Mouse (Mus musculus) neural tube, embryonic 15.5 days (tissue): ENCODE results near the gene Bach1. TPM values are rescaled to one million over a fixed set of nuclear protein-coding genes. Genes with fewer than 3 reads are reported as not detected.
"Not testable (repeated sequence)": the region's sequence is repeated elsewhere in the genome, so short reads cannot be mapped to it uniquely, and the experiment has no call there.

Source experiments
- ATAC-seq: fragments of 200-750 bp; cut with Nextera tagmentation; 2 replicates; pipeline ENCODE4 v1.8.0; 2017; ENCODE audit warnings: mild to moderate bottlenecking, moderate TSS enrichment, moderate library complexity; ENCODE audit not compliant: low FRiP score
- H3K27ac ChIP-seq: fragments of 300-500 bp; sonication (generic); replicated peaks from 2 replicates; pipeline ENCODE4 v1.5.1; 2015; ENCODE audit warnings: mild to moderate bottlenecking, inconsistent platforms
- H3K27me3 ChIP-seq: fragments of 300-500 bp; sonication (generic); replicated peaks from 2 replicates; pipeline ENCODE4 v1.6.1; 2015; ENCODE audit warnings: inconsistent platforms
- H3K36me3 ChIP-seq: fragments of 300-500 bp; sonication (generic); 2 replicates; pipeline ENCODE4 v1.6.1; 2015; ENCODE audit warnings: inconsistent platforms
- H3K4me1 ChIP-seq: fragments of 300-500 bp; sonication (generic); 2 replicates; pipeline ENCODE4 v1.6.1; 2015; ENCODE audit warnings: inconsistent platforms
- H3K4me2 ChIP-seq: fragments of 300-500 bp; sonication (generic); 2 replicates; pipeline ENCODE4 v1.6.1; 2015; ENCODE audit warnings: inconsistent platforms, mild to moderate bottlenecking, moderate library complexity
- H3K4me3 ChIP-seq: fragments of 300-500 bp; sonication (generic); replicated peaks from 2 replicates; pipeline ENCODE4 v1.5.1; 2015; ENCODE audit warnings: mild to moderate bottlenecking, inconsistent platforms
- H3K9ac ChIP-seq: fragments of 300-500 bp; sonication (generic); replicated peaks from 2 replicates; pipeline ENCODE4 v1.6.1; 2015; ENCODE audit warnings: mild to moderate bottlenecking, inconsistent platforms
- H3K9me3 ChIP-seq: fragments of 300-500 bp; sonication (generic); replicated peaks from 2 replicates; pipeline ENCODE4 v1.6.1; 2016; ENCODE audit warnings: inconsistent platforms
- whole genome bisulfite sequencing: fragments of 180-500 bp; shearing (Covaris S2); methylation state at CpG from one replicate; pipeline ENCODE4 v1.1.7; 2015; ENCODE audit warnings: mixed read lengths; 5-methylcytosine and 5-hydroxymethylcytosine counted together
- polyA plus RNA-seq: library from polyadenylated mRNA; unstranded; fragments of >200 nt; fragmentation: Nextera tagmentation; extraction: Ambion mirVana; gene quantifications from 2 replicates; pipeline ENCODE4 v1.2.1, GENCODE M21; 2015

The Bach1 gene
- polyA plus RNA-seq, 1 experiment from 2014 or later, result 15.7 TPM

- whole genome bisulfite sequencing, result 67% methylated on average over 3 of the region's 3 CpGs
- Histone ChIP-seq H3K27ac (no peak overlapping the region), H3K9me3 (no peaks in the 10 kb centered on the region), H3K27me3 (no peaks in the 10 kb centered on the region), H3K9ac (no peak overlapping the region), H3K4me1 (0 out of 2 replicates have a peak, but pooled peaks cover 4% of the 10 kb centered on the region), H3K4me3 (no peak overlapping the region), H3K36me3 (no peaks in the 10 kb centered on the region), H3K4me2 (no peak overlapping the region)
- ATAC-seq, result no peak
These were observed 16.9 kb upstream of the Bach1 start for GRCm38 (mm10) chr16:87681848-87682247.

- no peaks in the 10 kb centered on the region for H3K36me3 ChIP-seq
- H3K4me1 ChIP-seq, result 0 out of 2 replicates have a peak, but pooled peaks cover 4% of the 10 kb centered on the region
- H3K9me3 ChIP-seq, result no peaks in the 10 kb centered on the region
- H3K4me3 ChIP-seq, result no peak overlapping the region
- no peak overlapping the region for H3K27ac ChIP-seq
- ATAC-seq, result no peak
- no peak overlapping the region for H3K4me2 ChIP-seq
- no peak overlapping the region for H3K9ac ChIP-seq
- 93% methylated on average over 1 of the region's 1 CpGs for WGBS
- H3K27me3 ChIP-seq, result no peaks in the 10 kb centered on the region
These were observed 12.3 kb upstream of the Bach1 start for GRCm38 (mm10) chr16:87686458-87686857.

DNA sequence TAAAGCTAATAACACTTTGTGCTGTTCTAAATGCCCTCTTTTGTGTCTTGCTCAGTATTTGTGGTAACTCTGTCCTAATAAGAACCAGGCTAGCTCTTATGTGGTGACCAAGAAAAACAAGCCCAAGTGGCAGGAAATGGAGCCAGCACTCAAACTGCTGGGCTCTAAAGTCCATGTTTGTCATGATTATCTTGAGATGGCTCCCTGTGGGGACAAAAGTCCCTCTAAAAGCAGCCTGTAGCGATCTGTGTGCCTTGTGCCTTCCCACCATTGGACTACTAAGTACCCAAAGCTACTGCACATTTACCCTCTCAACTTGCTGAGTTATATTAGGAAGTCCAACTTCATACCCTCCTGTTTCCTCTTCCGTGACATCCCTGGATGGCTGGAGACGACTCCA is 11.4 kb upstream of the Bach1 start:
- no peak overlapping the region for H3K4me3 ChIP-seq
- H3K9ac ChIP-seq, result no peak overlapping the region
- H3K27me3 ChIP-seq, result no peaks in the 10 kb centered on the region
- no peak overlapping the region for H3K4me2 ChIP-seq
- WGBS, result 80% methylated on average over 3 of the region's 3 CpGs
- ATAC-seq, result no peak
- H3K9me3 ChIP-seq, result no peaks in the 10 kb centered on the region
- H3K4me1 ChIP-seq, result 0 out of 2 replicates have a peak, but pooled peaks cover 4% of the 10 kb centered on the region
- H3K36me3 ChIP-seq, result no peaks in the 10 kb centered on the region
- no peak overlapping the region for H3K27ac ChIP-seq

DNA sequence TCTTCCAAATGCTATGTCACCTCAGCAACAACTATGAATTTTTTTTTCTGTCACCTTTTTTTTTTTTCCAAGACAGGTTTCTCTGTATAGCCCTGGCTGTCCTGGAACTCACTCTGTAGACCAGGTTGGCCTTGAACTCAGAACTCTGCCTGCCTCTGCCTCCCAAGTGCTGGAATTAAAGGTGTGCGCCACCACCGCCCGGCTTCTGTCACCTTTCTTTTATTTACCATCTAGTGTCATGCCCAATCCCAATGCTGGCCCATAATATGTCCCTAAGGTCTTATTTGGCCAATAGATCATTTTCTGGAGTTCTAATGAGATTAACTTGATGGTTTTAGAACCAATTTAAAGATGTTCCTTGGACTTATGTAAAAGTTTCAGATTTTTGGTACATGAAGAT is 10.4 kb upstream of the Bach1 start:
- not testable (repeated sequence) for H3K9me3 ChIP-seq, H3K9ac ChIP-seq, H3K36me3 ChIP-seq, H3K27ac ChIP-seq, H3K4me2 ChIP-seq, ATAC-seq, H3K4me1 ChIP-seq, H3K27me3 ChIP-seq, H3K4me3 ChIP-seq
- WGBS, result 93% methylated on average over 3 of the region's 3 CpGs

GRCm38 (mm10) chr16:87688823-87689222 is 9.9 kb upstream of the Bach1 start:
- not testable (repeated sequence) for H3K9ac ChIP-seq, ATAC-seq, H3K4me3 ChIP-seq, H3K4me1 ChIP-seq, H3K27ac ChIP-seq, H3K36me3 ChIP-seq, H3K27me3 ChIP-seq, H3K4me2 ChIP-seq, H3K9me3 ChIP-seq
- WGBS, result 88% methylated on average over 7 of the region's 7 CpGs

GRCm38 (mm10) chr16:87689225-87689624 is 9.5 kb upstream of the Bach1 start:
- 65% methylated on average over 8 of the region's 8 CpGs for WGBS
- Histone ChIP-seq H3K4me3 (no peak overlapping the region), H3K4me1 (no peaks in the 10 kb centered on the region), H3K4me2 (no peak overlapping the region), H3K9me3 (no peaks in the 10 kb centered on the region), H3K27me3 (no peaks in the 10 kb centered on the region), H3K27ac (no peak overlapping the region; the same call in 1 of the 2 replicates), H3K36me3 (no peaks in the 10 kb centered on the region), H3K9ac (no peak overlapping the region)
- no peak for ATAC-seq

DNA sequence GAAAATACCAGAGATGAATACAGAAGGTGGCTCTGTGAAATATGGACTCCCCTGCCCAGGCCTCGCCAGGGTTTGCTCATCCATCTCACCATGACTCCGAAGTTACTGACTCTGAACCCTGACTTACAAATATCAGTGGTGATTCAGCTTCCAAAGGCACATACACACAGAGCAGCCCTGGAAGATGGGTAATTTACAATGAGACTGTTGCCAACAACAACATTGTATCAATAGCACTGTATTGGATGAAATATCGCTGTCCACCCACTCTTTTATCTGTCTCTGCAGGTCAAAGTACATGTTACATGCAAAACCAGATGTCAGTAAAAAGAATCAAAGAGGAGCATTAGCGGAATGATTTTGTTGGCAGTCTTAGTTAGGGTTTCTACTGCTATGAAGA is 8.2 kb upstream of the Bach1 start:
- Histone ChIP-seq H3K36me3 (no peaks in the 10 kb centered on the region), H3K4me2 (no peak overlapping the region), H3K9me3 (no peaks in the 10 kb centered on the region), H3K4me3 (no peak overlapping the region), H3K27me3 (no peaks in the 10 kb centered on the region), H3K27ac (no peak overlapping the region), H3K4me1 (no peaks in the 10 kb centered on the region), H3K9ac (no peak overlapping the region)
- no peak for ATAC-seq
- WGBS, result 92% methylated on average over 4 of the region's 4 CpGs

DNA sequence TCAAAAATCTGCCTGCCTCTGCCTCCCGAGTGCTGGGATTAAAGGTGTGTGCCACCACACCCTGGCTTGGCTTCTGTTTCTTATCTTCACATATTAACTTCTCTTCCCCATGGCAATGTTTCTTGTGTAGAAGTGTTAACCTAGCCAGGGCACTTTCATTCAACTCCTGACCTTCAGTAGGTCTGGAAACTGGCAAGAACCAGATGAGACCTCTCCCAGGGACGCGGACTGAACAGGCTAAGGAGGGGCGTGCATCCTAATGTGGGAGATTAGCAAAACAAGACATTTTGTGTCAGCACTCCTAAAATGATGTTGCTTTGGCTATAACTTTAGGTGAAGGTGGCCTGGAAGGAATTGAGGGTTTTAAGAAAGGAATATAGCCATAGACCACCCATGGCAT is 7.6 kb upstream of the Bach1 start:
- Histone ChIP-seq H3K4me2 (no peak overlapping the region), H3K27me3 (no peaks in the 10 kb centered on the region), H3K4me3 (no peak overlapping the region), H3K27ac (no peak overlapping the region), H3K36me3 (no peaks in the 10 kb centered on the region), H3K4me1 (no peaks in the 10 kb centered on the region), H3K9me3 (no peaks in the 10 kb centered on the region), H3K9ac (no peak overlapping the region)
- WGBS, result 96% methylated on average over 4 of the region's 4 CpGs
- no peak for ATAC-seq

- Histone ChIP-seq H3K9ac (no peak overlapping the region), H3K27me3 (no peaks in the 10 kb centered on the region), H3K4me3 (no peak overlapping the region), H3K4me2 (no peak overlapping the region), H3K9me3 (no peaks in the 10 kb centered on the region), H3K36me3 (no peaks in the 10 kb centered on the region), H3K4me1 (no peaks in the 10 kb centered on the region), H3K27ac (no peak overlapping the region)
- no peak for ATAC-seq
- WGBS, result 92% methylated on average over 2 of the region's 2 CpGs
These were observed 6.2 kb upstream of the Bach1 start for GRCm38 (mm10) chr16:87692591-87692990.

DNA sequence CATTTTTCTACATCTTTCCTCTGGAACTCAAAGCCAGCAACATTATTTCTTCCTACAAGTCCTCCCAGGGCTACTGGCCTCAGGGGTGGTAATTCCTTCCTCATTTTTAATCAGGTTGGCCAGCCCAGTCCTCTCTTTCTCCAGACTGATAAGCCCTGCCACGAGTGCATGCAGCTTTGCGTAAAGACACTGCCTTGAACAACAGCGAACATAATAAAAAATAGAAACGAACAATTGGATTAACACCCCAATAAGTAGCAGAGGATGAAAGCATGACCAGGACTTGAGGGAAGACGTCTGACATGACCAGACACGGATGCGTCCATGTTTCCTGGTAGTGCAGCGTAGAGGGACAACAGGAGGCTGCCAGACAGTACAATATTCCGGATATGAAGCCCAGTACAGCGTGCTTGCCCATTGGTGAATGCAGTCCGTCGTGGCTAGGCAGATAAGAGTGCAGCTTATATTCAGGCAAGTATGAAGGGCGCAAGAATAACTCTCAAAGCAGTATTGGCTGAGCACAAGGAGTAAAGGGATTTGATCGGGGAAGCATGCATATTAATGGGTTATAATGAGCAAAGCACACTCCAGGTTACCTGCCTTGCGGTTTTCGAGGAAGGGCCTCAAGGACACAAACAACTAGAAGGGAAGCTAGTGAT is 909 bp upstream of the Bach1 start:
- H3K4me1 ChIP-seq, result peaks cover 28% of the 10 kb centered on the region
- no peaks in the 10 kb centered on the region for H3K27me3 ChIP-seq
- ATAC-seq, result peak; percentile 7; the same call in 1 of the 2 replicates
- peak overlapping the region; percentile 73 for H3K4me2 ChIP-seq
- H3K36me3 ChIP-seq, result no peaks in the 10 kb centered on the region
- peak overlapping the region; percentile 88 for H3K4me3 ChIP-seq
- H3K9ac ChIP-seq, result 0 out of 2 replicates have a peak overlapping the region, but pooled peaks have one; percentile 15
- no peaks in the 10 kb centered on the region for H3K9me3 ChIP-seq
- WGBS, result 40% methylated on average over 16 of the region's 16 CpGs
- peak overlapping the region; percentile 93; the same call in 1 of the 2 replicates for H3K27ac ChIP-seq

GRCm38 (mm10) chr16:87699306-87699692 is 554 bp downstream of the Bach1 start:
- Histone ChIP-seq H3K4me3 (peak overlapping the region; percentile 88), H3K9me3 (no peaks in the 10 kb centered on the region), H3K9ac (peak overlapping the region; percentile 89), H3K4me1 (peaks cover 37% of the 10 kb centered on the region), H3K27ac (peak overlapping the region; percentile 93), H3K36me3 (no peaks in the 10 kb centered on the region), H3K4me2 (peak overlapping the region; percentile 73), H3K27me3 (no peaks in the 10 kb centered on the region)
- ATAC-seq, result no peak
- 0% methylated on average over 20 of the region's 20 CpGs for WGBS

GRCm38 (mm10) chr16:87699693-87700394 is 1.1 kb downstream of the Bach1 start:
- Histone ChIP-seq H3K27ac (peak overlapping the region; percentile 93), H3K4me3 (peak overlapping the region; percentile 88), H3K9me3 (no peaks in the 10 kb centered on the region), H3K9ac (peak overlapping the region; percentile 89), H3K27me3 (no peaks in the 10 kb centered on the region), H3K4me2 (peak overlapping the region; percentile 73), H3K36me3 (no peaks in the 10 kb centered on the region), H3K4me1 (peaks cover 43% of the 10 kb centered on the region)
- peak; percentile 7 for ATAC-seq
- under 1% methylated on average over 20 of the region's 20 CpGs for WGBS
